Mouse (Mus musculus) gastrocnemius, adult 8-10 months (tissue): ENCODE measurements around the gene Lin7c. TPM values are rescaled to one million over a fixed set of nuclear protein-coding genes. Genes with fewer than 3 reads are reported as not detected.

Experiments
- DNase-seq, 2 experiments: peaks; one replicate each; pipeline ENCODE4 v3.0.0; 2022; ENCODE audit warnings: low spot score in 2 of 2
- total RNA-seq, 4 experiments: library from RNA; stranded (reverse); gene quantifications; 2 replicates each; pipeline ENCODE4 v1.2.4; 2022

The Lin7c gene
- total RNA-seq, 4 experiments from 2014 or later = 25.4 to 28.1 (median 27.6) TPM

DNA sequence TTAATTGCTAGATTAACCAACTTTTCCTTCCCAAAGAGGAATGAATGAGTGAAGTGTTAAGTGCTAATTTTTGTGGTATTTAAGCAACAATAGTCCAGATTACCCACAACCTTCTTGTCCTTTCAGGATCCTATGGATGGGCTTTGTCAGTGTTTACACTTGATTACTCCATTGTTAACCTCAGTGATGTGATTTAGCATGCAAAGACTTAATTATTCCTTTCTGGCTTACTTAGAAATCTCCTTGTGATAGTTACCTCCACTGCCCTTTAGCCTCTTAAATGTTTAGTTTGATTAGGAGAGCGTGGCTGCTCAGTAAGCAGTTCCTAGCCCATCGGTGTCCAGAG, 45.7 kb downstream of the Lin7c start:
- DNase-seq = no peak

DNA sequence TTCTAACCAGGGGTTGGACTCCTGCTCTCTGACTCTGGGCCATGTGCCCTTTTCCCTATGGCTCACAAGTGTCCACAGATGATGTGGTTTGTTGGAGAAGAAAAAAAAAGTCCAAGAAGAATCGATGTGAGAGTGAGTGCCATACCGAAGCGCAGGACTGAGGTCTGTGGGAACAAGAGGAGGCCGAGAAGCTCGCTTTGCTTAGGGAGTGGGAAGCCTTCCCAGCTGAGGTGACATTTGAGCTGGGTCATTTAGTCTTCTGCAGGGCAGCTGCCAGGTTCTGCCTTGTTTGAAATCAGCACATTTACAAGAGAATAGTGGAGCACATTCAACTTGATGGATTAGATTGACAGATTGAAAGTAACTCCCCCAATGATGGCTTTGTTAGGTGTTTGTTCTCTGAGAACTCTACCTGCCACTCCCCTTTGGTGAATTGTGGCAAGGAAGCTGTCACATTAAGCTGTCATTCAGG, 51.4 kb downstream of the Lin7c start:
- DNase-seq = peak; percentile 41 to 56

- DNase-seq = no peak
Observed at GRCm38 (mm10) chr2:109942810-109943570, 52.3 kb downstream of the Lin7c start.

GRCm38 (mm10) chr2:109944995-109945394, 54.3 kb downstream of the Lin7c start:
- no peak for DNase-seq

DNA sequence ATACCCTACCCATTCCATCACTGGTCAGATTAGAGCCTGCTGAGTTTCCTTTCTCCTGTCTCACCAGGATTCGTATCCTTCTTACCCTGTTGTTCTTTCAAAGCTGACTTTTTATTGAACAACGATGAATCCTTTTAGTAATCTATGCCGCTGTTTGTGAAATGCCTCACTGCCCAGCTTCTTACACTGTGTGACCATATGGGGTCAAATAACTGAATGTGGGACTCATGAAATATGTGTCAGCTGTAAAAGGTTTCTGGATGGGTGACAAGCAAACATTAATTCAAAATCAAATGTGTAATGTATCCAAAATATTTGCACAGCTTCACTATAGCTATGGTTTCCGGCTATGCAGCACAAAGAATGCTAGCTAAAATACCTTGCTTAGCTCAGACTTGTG, 54.9 kb downstream of the Lin7c start:
- no peak for DNase-seq

- DNase-seq = no peak
Observed at GRCm38 (mm10) chr2:109946426-109946825, 55.8 kb downstream of the Lin7c start.

- DNase-seq = no peak
Observed at GRCm38 (mm10) chr2:109949519-109949918, 58.9 kb downstream of the Lin7c start.

- DNase-seq = no peak
Observed at GRCm38 (mm10) chr2:109950311-109950710, 59.7 kb downstream of the Lin7c start.

Other genes with a start within 250 kb of the Lin7c start
- 1 to 10 TPM in 1 of 4 experiments, under 1 TPM in 3; 0.16 to 1.0 (median 0.59) TPM for gene Bdnf, start 216.2 kb upstream of the Lin7c start, total RNA-seq
- gene Lgr4, start 26.8 kb downstream of the Lin7c start, total RNA-seq = 10 to 100 TPM; 28.4 to 33.1 (median 32.1) TPM
- 1 to 10 TPM; 1.9 to 2.8 (median 2.4) TPM for gene Ccdc34, start 127.0 kb downstream of the Lin7c start, total RNA-seq